Mouse (Mus musculus) erythroblast, embryonic 14.5 days (primary cell): Measurements from ENCODE around the gene Cpa3. TPM values are rescaled to one million over a fixed set of nuclear protein-coding genes. Genes with fewer than 3 reads are reported as not detected.

Source experiments
- H3K27me3 ChIP-seq: 2 replicates; pipeline ENCODE4 v1.6.1; 2012; ENCODE audit warnings: inconsistent platforms; ENCODE audit not compliant: control insufficient read depth
- H3K36me3 ChIP-seq: 2 replicates; pipeline ENCODE4 v1.6.1; 2012; ENCODE audit warnings: mild to moderate bottlenecking, inconsistent platforms; ENCODE audit not compliant: control insufficient read depth
- H3K4me1 ChIP-seq: 2 replicates; pipeline ENCODE4 v1.6.1; 2012; ENCODE audit warnings: inconsistent platforms; ENCODE audit not compliant: control insufficient read depth
- H3K4me3 ChIP-seq: replicated peaks from 2 replicates; pipeline ENCODE3; 2012; ENCODE audit warnings: moderate library complexity, mild to moderate bottlenecking, inconsistent platforms
- H3K9me3 ChIP-seq: 2 replicates; pipeline ENCODE4 v1.6.1; 2012; ENCODE audit warnings: low read length, inconsistent platforms, mixed read lengths; ENCODE audit not compliant: control insufficient read depth
- GATA1 ChIP-seq: IDR thresholded peaks from 2 replicates; pipeline ENCODE4 v1.6.1; 2012; ENCODE audit warnings: low read length, inconsistent platforms, mixed read lengths
- TAL1 ChIP-seq: IDR thresholded peaks from 3 replicates; pipeline ENCODE4 v1.6.1; 2012; ENCODE audit warnings: low read length, inconsistent platforms, mixed read lengths
- polyA plus RNA-seq: library from polyadenylated mRNA; stranded (reverse); fragments of >175 nt; gene quantifications from 2 replicates; pipeline ENCODE4 v1.2.3, GENCODE M21; 2012

Gene Cpa3
- 0.03 and 0.24 TPM in 2 replicates for polyA plus RNA-seq

DNA sequence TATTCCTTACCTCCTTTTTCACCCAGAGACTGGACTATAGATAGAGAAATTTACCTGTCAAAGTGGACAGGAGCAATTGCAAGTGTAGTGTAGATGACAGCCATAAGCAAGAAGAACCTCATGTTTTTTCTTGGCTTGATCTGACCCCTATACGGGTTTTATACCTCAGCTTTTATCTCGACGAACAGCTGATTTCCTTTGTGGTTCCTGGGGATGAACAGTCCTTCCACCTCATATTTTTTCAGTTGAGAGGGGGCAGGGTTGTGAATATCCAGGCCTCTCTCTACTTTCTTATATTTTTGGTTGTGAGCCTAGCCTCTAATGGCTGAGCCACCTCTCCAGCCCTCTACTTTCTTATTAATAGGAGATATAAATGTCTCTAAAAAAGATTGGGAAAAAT, at the start of gene Cpa3:
TSS of gene Cpa3 (minus strand) at position 132 of the 400 bp plus-strand sequence.
- no peaks in the 10 kb centered on the region for H3K36me3 ChIP-seq
- H3K4me1 ChIP-seq, result no peaks in the 10 kb centered on the region
- no peaks in the 10 kb centered on the region for H3K27me3 ChIP-seq
- TF ChIP-seq GATA1, result no peak
- TF ChIP-seq TAL1, result no peak
- H3K9me3 ChIP-seq, result no peaks in the 10 kb centered on the region
- H3K4me3 ChIP-seq, result no peak within 1 kb of the TSS

GRCm38 (mm10) chr3:20291370-20291769, 49.4 kb upstream of the Cpa3 start:
- H3K4me1 ChIP-seq, result no peaks in the 10 kb centered on the region

DNA sequence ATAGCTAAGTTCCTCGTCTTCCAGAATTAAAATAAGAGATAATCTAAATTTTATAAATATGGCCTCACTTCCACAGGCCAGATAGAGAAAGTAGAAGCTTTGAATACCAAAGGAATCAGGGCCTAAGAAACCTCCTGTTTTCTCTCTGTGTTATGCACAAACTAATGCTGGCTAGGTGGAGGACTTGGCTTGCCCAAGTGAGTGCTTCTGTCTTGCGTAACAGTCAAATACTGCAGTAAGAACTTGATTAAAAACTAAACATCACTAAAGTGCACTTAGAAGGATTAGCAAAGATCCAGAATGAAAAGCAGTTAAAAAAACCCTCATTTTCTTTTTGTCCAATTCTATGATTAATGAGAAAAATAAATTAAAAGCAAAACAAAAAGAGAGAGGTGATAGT, 46.8 kb upstream of the Cpa3 start:
- no peaks in the 10 kb centered on the region for H3K36me3 ChIP-seq
- TF ChIP-seq GATA1 (no peak), TAL1 (no peak)
- no peak overlapping the region for H3K4me3 ChIP-seq
- no peaks in the 10 kb centered on the region for H3K9me3 ChIP-seq
- H3K27me3 ChIP-seq, result no peaks in the 10 kb centered on the region
- H3K4me1 ChIP-seq, result no peaks in the 10 kb centered on the region

More at GRCm38 (mm10) chr3:20291370-20291769, 49.4 kb upstream of the Cpa3 start:
- TF ChIP-seq TAL1 (no peak), GATA1 (no peak)
- Histone ChIP-seq H3K9me3 (no peaks in the 10 kb centered on the region), H3K4me3 (no peak overlapping the region), H3K36me3 (no peaks in the 10 kb centered on the region), H3K27me3 (no peaks in the 10 kb centered on the region)

DNA sequence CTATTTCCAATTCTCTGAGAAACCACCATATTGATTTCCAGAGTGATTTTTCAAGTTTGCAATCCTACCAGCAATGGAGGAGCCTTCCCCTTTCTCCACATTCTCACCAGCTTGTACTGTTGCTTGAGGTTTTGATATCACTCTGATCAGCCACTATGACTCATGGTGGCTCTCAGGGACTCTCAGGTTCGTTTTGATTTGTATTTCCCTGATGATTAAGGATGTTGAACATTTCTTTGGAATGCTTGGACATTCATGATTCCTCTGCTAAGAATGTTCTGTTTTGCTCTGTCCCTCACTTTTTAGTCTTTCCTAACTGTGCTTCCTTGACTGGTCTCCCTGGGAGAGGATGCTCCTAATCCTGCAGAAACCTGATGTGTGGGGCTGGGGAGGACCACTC, 39.8 kb upstream of the Cpa3 start:
- TF ChIP-seq TAL1 (no peak), GATA1 (no peak)
- Histone ChIP-seq H3K4me1 (no peaks in the 10 kb centered on the region), H3K4me3 (no peak overlapping the region)

DNA sequence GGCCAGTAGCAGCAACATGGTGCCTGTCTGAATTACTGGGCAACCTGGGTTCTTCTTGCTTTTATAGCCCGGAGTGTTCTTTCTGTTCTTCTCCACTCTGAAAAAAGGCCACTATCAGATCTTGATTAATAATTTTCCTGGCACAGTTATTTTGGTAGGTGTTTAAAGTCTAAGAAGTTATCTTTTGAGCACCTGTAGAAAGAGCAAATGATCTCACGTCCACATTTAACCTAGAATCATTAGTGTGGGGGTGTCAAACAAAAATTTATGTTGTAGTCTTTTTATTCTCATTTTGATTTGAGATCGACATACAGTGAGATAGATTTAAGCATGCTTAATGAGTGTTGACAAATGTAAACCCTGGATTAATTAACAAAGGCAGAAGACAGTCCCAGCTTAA, 33.7 kb upstream of the Cpa3 start, which contains the start of gene Cpb1:
TSS of gene Cpb1 (minus strand) at position 101 of the 400 bp plus-strand sequence.
- H3K36me3 ChIP-seq, result no peaks in the 10 kb centered on the region
- no peaks in the 10 kb centered on the region for H3K4me1 ChIP-seq
- no peak within 1 kb of the TSS for H3K4me3 ChIP-seq
- H3K27me3 ChIP-seq, result no peaks in the 10 kb centered on the region
- no peak for TF ChIP-seq TAL1
- TF ChIP-seq GATA1, result no peak
- no peaks in the 10 kb centered on the region for H3K9me3 ChIP-seq

More for the DNA sequence above, 39.8 kb upstream of the Cpa3 start:
- H3K27me3 ChIP-seq, result no peaks in the 10 kb centered on the region
- H3K36me3 ChIP-seq, result no peaks in the 10 kb centered on the region
- no peaks in the 10 kb centered on the region for H3K9me3 ChIP-seq

- H3K9me3 ChIP-seq, result no peaks in the 10 kb centered on the region
- TF ChIP-seq GATA1, result no peak
- TF ChIP-seq TAL1, result no peak
Observed at GRCm38 (mm10) chr3:20254566-20255479, 12.8 kb upstream of the Cpa3 start.

DNA sequence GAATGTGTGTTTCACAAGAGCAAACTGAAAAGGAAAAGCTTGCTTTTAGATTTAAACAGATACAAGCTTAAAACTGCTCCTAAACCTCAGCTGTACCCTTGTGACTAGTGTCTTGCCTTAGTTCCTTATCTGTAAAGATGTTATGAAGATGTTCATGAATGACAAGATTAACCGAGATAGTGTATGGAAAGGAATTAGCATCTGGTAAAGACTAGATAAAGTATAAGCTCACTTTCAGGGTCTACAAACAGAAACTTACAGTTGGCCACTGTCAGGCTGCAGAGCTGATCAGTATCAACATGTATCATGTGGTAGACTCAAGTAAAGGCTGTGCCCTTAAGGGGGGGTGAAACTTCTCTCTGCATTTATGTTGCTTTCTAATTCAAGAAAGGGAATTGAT, 1.9 kb upstream of the Cpa3 start:
- Histone ChIP-seq H3K27me3 (no peaks in the 10 kb centered on the region), H3K4me1 (no peaks in the 10 kb centered on the region), H3K9me3 (no peaks in the 10 kb centered on the region), H3K4me3 (no peak overlapping the region), H3K36me3 (no peaks in the 10 kb centered on the region)
- TF ChIP-seq GATA1, result no peak
- no peak for TF ChIP-seq TAL1

More at GRCm38 (mm10) chr3:20254566-20255479, 12.8 kb upstream of the Cpa3 start:
- Histone ChIP-seq H3K4me1 (no peaks in the 10 kb centered on the region), H3K36me3 (no peaks in the 10 kb centered on the region), H3K27me3 (no peaks in the 10 kb centered on the region), H3K4me3 (no peak overlapping the region)

DNA sequence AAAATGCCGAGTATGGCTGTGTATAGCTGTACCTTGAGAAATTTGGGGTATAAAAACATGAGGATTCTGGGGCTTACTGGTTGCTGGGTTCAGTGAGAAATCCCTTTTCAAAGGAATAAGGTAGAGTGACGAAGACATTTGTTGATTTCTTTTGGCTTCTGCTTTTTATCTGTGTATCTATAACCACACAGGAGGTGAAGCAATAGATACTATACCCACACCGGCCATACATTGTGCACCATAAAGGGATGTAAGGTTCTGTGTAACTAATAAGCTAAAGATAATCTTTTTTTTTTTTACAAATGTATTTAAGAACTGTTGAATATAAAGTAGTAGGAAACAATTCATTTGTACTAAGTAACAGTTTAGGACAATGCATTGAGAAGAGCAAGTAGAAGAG, 2.2 kb downstream of the Cpa3 start:
- no peak overlapping the region for H3K4me3 ChIP-seq
- no peaks in the 10 kb centered on the region for H3K27me3 ChIP-seq
- no peaks in the 10 kb centered on the region for H3K9me3 ChIP-seq
- no peaks in the 10 kb centered on the region for H3K4me1 ChIP-seq
- H3K36me3 ChIP-seq, result no peaks in the 10 kb centered on the region
- TF ChIP-seq GATA1 (no peak), TAL1 (no peak)

GRCm38 (mm10) chr3:20236965-20237364, 5.0 kb downstream of the Cpa3 start:
- Histone ChIP-seq H3K27me3 (no peaks in the 10 kb centered on the region), H3K36me3 (no peaks in the 10 kb centered on the region), H3K9me3 (no peaks in the 10 kb centered on the region), H3K4me3 (no peak overlapping the region), H3K4me1 (no peaks in the 10 kb centered on the region)
- no peak for TF ChIP-seq TAL1
- no peak for TF ChIP-seq GATA1

- Histone ChIP-seq H3K4me3 (no peak overlapping the region), H3K36me3 (no peaks in the 10 kb centered on the region), H3K9me3 (no peaks in the 10 kb centered on the region), H3K27me3 (no peaks in the 10 kb centered on the region), H3K4me1 (no peaks in the 10 kb centered on the region)
- no peak for TF ChIP-seq GATA1
- TF ChIP-seq TAL1, result no peak
Observed at GRCm38 (mm10) chr3:20229027-20229426, 13.0 kb downstream of the Cpa3 start.
